Mouse (Mus musculus): ENCODE data around the gene Dnah8.
A peak's percentile ranks its signal among the peaks of the same experiment; 100 is the strongest.

Dnah8 gene

DNA sequence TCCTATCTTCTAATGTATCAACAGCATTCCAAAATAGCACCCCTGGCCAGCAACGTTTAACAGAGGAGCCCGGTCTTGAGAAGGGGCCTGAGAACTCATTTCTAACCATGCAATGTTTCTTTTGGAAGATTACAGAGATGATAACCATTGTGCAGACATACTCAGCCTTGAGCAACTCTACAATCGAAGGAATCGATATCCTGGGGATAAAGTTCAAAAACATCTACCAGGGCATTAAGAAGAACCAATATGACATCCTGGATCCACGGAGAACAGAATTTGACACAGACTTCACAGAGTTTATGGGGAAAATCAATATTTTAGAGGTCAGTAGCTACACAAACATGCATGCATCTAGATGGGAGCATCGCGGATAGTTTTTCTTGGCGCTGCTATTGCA is 39.0 kb downstream of the Dnah8 start:
- DNase-seq, result no peak

DNA sequence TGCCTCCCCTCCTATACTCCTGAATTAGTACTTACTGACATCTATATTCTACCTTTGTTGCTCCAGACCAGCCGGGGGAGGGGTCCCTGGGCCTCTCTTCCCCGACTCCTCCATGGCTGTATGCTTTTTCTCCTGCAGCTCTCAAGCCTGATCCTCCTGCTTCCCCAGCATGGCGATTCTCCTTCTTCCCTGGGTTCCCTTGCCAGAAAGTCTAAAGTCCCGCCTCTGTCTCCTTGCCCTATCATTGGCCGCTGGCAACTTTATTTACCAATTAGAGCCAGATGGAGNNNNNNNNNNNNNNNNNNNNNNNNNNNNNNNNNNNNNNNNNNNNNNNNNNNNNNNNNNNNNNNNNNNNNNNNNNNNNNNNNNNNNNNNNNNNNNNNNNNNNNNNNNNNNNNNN is 40.7 kb downstream of the Dnah8 start:
- no peak for DNase-seq

DNA sequence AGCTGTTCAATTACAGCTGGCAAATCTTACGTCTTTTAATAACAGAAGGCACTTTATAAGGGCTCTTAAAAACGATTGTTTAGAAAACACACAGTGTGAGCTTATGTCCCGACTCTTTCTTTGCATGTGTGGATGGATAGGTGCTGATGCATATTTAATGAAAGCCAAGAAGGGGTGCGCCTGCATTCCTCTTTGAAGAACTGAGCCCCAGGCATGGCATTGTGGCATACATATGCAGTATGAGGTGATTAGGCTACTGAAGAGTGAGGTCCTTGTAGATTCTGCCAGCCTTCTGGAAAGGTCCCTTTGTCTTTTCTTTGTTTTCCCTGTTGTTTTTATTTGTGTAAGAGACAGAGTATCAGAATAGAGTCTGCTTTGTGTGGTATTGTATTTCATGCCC is 48.4 kb downstream of the Dnah8 start:
- DNase-seq, result no peak

DNA sequence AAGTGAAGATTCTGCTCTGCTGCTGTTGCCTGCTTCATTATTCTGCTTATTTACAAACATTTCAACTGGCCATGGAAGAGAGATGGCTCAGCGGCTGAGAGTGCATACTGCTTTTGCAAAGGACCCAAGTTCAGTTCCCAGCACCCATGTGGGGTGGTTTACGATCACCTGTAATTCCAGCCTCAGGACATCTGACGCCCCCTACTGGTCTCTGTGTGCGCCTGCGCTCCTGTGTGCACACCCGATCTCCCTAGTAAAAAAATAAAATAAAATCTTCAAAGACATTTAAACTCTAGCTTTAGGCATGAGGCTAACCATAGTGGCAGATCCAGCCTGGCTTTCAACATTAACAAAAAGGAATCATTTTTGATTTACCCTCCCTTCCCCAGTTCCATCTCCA is 48.9 kb downstream of the Dnah8 start:
- DNase-seq, result no peak

DNA sequence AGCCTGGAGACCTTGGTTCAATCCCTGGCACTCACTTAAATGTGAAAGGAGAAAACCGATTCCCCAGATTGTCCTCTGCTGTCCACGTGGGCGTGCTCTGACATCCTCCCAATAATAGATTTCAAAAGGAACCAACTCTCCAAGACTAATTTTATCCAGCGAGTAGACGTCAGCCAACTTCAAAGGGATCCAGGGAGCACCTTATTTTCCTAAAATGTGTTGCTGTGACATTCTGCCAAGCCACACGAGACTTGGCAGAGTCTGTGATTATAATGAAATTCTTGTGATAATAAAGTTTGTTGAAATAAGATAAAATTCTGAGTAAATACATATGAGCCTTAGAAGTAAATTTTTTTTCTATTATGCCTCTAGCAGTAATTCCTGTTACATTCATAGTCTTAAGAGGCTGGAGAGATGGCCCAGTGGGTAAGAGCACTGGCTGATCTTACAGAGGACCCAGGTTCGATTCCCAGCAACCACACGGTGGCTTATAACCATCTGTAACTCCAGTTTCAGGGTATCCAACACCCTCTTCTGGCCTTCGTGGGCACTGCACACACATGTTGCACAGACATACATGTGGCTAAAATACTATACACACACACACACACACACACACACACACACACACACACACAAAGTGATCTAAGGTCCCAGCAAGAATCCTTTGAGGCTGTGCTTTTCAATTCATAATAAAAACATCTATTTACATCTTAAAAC is 51.0 kb downstream of the Dnah8 start:
- DNase-seq, result no peak

DNA sequence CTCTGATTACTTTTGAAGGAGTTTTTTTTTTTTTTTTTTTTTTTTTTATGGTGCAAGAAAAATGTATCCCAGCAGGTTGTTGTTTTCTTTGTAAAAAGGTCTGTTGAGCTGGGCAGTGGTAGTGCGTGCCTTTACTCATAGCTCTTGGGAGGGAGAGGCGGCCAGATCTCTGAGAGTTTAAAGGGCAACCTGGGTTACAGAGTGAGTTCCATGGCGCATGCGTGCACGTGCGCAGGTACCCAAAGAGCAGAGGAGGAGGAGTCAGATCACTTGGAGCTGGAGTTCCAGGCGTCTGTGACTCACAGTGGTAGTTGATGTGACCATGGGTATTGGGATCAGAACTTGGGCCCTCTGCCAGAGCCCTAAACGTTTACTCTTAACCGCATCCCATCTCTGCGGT is 54.4 kb downstream of the Dnah8 start:
- no peak for DNase-seq

DNA sequence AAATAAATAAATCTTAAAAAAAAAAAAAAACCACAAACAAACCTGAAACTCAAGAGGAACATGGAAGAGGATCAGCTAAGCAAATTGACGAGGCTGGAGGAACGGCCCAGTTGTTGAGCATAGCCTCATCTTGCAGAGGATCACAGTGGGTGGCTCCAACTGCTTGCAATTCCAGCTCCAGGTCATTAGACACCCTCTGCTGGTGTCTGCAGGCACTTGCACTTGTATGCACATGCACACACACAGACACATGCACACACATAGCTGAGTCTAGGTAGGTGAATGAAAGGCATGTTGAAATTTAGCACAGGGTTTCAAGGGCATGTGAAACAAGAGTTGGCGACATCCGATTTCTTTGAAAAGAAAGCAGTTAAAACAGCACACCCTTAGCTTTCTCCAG is 55.5 kb downstream of the Dnah8 start:
- no peak for DNase-seq

DNA sequence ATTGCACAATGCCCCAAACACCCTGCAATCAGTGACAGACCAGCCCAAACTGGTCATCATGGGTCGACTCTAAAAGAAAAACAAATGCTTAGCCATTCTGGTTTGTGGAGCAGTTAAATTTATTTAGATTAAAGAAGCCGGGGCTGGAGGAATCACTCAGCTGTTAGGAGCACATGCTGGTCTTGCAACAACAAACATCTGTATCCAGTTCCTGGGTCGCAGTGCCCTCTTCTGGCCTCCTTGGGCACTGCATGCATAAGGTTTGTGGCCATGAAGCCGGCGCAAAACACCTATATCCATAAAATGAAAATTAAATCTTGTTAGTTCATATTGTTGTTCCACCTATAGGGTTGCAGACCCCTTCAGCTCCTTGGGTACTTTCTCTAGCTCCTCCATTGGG is 57.5 kb downstream of the Dnah8 start:
- peak; percentile 59 to 70 for DNase-seq

DNA sequence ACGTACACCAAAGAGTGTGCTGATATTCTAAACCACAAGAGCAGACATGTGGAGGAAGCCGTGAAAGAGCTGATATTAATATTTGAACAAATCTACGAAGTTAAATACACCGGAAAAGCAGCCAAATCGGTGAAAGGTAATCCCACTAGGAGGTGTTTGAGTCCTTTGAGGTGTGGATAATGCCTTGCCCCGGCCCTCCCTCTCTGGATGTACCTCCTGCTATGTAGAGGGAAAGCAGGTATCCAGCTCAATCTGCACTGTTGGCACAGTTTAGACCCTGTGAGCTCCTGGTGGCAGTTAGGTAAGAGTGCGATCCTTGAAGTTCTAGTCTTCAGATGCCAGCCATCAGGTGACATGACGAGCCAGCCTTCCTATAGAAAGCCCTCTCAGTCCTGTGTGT is 66.0 kb downstream of the Dnah8 start:
- peak; percentile 21 to 31 for DNase-seq

DNA sequence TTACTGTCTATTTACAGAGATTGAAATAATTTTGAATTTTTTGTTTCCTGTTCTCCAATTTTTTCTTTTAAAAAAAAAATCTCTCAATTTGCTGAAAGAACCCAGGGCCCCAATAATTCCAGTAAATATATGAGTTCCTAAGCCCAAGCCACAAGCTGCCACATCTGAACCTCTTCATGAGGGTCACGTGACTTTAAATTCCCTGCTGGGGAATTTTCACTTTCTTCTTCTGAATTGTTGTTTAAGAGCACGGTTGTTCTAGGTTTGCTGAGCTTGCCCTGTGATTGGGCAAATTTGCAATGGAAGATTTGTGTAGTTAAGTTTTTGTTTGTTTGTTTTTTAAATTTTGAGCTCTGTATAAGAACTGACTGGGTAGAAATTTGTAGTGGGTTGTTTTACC is 67.3 kb downstream of the Dnah8 start:
- DNase-seq, result no peak

DNA sequence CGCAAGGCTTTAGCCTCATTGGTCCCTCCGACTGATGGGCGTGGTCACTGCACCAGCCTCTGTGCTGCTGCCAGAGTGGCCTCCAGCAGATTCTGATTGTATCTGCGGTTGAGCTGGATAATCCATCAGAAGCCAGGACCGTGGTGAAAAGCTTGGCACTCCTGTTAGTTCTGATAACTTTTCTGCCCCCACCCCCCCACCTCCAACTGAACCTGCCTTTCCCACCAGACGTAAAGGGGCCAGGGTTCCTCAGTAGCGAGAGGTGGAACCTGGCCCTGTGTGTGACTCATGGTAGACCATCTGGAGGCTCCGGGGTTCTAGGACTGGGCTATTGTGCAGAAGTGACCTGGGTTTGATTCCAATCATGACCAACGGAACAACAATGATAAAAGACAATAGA is 70.1 kb downstream of the Dnah8 start:
- DNase-seq, result no peak

DNA sequence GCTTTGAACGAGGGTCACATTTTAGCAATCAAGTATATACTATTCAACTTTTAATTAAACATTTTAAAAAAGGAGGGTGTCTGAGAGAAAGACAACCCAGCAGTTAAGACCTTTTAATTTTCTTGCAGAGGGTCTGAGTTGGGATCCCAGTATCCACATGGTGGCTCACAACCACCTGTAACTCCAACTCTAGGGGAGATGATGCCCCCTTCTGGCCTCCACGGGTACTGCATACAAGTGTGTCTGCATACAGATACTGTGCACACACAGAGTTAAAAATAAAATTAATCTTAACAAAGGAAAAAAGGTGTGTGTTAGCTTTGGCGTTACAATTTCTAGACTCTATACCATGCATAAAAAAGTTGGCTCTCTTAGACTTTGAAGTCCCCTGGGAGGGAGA is 90.6 kb downstream of the Dnah8 start:
- peak; percentile 45 to 53 for DNase-seq

DNA sequence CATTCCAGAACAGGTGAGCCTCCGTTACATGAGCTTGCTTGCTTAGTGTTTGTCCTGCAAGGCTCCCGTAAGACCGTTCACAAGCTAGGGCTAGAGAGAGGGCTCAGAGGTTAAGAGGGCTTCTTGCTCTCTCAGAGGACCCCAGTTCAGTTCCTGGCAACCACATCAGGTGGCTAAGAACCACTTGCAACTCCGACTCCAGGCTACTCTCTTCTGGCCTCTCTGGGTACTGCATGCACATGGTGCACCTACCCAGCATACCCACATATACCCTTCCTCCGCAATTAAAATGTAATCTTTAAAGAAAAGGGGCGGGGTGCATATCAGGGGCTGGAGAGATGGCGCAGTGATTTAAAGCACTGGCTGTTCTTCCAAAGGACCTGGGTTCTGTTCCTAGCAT is 94.0 kb downstream of the Dnah8 start:
- no peak for DNase-seq

DNA sequence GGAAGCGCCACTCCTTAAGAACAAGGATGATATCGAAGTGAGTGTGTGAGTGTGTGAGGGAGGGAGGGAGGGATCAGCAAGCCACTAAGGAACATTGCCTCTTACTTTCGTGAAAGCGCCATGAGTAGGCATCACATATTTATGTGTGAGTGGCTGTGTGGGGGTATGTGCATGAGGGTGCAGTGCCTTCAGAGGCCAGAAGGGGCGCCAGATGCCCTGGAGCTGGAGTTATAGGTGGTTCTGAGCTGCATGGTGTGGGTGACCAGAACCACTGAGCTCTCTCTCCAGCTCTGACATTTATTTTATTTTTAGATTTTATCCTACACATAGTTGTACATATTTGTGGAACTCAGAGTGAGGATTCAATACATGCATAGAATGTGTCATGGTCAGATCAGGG is 94.9 kb downstream of the Dnah8 start:
- DNase-seq, result peak in 1 of 2 experiments; percentile 20

DNA sequence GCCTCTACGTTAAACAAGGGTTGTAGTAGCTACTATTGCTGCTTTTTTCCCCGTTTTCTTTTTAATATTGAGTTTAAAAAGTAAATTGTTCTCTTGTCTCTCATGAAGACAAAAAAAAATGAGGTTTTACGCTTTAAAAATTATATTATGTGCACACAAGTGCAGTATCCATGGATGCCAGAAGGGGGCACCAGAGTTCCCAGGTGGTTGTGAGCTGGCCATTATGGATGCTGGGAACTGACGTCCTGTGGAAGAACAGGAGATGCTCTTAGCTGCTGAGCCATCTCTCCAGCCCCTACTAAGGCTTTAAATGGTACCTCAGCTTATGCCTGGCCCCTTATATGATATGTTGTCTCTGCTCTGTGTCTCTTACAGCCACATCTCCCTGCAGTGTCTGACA is 103.6 kb downstream of the Dnah8 start:
- DNase-seq, result no peak

DNA sequence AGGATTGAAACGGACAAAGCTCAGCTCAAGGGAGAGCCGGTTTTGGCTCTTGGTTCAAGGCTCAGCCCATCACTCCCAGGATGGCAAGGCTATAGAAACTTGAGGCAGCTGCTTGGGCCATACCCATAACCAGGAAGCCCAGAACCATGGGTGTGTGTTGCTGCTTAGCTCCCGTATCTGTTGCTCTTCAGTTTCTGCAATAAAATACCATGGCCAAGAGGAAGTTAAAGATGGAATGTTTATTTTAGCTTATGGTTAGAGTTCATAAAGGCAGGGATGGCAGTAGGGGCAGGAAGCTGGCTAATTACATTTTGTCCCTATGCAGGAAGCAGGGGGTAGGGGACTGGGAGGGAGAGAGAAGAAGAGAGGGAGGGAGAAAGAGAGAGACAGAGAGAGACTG is 108.6 kb downstream of the Dnah8 start:
- no peak for DNase-seq

DNA sequence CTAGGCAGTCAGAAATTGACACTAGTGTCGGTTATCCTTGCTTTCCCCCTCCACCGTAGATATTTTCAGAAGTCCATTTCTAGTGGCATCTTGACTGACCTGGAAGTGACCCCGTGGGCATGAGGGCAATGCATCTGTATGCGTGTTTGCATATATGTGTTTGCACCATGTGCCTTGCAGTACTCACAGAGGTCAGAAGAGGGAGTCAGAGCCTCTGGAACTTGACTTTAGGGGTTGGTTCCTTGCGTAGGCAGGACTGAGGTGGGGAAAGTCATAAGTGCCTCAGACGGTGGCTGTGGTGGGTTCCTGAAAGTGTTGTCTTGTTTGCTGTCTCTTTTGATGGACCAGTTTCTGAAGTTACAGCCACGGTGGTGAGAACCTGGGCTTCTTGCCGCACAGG is 110.6 kb downstream of the Dnah8 start:
- DNase-seq, result no peak

DNA sequence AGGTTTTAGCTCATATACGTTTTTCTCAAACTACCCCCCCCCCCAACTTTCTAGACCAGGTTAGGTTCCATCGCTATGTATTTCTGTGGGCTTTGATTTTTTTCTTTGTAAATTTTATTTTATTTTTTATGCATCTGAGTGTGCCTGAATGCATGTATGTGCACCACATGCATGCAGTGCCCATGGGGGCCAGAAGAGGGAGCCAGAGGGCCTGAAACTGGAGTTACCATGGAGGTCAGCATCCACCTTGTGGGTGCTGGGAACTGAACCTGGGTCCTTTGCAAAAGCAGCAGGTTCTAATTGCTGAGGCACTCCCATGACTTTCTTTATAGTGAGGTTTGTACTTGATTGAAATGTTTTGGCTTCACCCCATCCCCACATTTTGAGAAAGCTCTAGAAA is 111.3 kb downstream of the Dnah8 start:
- DNase-seq, result peak in 1 of 2 experiments; percentile 33

DNA sequence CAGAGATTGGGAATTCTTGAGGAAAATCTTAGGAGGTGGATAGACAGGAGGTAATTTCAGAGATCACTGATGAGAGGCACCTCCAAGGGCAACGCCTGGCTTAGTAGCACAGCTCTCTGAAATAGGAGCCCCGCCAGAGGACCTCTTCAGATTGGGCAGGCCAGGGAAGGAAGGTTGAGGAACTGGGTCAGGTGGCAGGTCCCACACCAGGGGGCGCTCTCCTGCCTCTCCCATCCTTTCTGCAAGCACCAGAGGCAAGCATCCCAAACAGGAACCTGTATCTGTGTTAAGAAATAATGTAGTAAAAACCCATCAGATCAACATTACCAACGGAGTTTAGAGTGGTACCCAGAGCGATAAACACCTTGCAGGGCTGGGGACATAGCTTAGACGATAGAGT is 113.6 kb downstream of the Dnah8 start:
- peak; percentile 84 to 85 for DNase-seq

DNA sequence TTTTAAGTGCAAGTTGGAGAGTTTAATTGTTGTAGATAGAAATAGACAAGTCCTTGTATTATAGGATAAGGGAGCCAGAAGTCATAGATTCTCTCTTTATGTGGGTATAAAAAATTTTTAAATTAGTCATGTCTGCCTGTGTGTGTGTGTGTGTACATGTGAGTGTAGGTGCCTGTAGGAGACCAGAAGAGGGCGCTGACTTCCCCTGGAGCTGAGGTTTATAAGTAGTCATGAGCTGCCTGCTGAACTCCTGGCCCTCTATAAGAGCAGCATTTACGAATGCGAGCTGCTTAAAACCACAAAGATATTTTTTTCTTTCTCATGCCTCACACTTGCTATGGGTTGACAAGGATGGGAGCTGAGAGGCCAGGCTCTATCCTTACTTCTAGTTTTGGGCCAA is 115.6 kb downstream of the Dnah8 start:
- DNase-seq, result no peak

DNA sequence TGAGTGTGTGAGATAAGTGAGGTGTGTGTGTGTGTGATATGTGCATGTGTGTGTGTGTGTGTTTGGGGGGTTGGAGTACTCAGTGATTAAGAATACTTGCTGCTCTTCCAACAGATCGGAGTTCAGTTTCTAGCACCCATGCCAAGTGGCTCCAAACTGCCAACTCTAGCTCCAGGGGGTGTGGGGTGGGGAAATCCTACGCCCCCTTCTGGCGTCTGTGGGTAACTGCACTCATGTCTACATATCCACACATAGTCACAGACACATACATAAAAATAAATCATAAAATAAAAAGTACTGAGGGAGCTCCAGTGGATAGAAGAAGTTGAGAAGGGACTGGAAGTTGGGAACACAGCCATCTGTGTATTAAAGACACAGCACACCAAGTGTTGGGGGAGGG is 119.8 kb downstream of the Dnah8 start:
- no peak for DNase-seq

DNA sequence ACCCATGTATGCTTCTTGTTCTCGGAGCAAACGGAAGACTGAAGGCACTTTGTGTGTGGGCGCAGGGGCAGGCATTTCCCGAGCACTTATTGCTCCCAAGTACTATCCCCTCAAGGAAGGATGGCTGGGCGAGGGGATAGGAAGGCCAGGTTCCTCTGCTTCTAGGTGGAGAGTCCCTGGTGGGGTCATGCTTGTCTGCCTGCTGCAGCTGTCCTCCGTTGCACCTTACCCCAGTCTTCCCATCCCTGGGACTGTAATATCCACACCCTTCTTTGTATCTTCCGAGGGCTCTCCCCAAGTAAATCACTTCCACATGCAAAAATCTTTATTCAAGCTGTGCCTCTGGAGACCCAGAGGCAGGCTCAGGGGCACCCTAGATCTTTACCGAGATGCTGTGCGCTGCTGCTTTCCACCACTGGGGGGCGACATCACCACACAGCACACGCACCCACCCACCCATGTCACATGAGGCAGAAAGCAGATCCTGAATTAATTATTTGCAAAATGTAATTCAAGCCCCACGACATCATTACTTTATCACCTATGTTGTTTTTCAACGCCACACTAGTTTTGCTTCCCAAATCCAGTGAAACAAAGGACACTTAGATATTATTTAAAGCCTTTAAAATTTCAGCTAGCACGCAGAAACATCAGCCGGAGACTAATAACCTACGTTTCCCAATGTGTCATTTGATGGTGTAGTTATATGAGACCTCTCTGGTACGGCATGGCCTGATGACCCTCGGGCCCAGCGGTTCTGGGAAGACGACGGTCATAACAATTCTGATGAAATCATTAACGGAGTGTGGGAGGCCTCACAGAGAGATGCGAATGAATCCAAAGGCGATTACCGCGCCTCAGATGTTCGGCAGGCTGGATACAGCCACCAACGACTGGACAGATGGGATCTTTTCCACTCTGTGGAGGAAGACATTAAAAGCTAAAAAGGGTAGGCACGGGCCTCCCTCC is 122.2 kb downstream of the Dnah8 start:
- DNase-seq, result peak; percentile 90 to 93

DNA sequence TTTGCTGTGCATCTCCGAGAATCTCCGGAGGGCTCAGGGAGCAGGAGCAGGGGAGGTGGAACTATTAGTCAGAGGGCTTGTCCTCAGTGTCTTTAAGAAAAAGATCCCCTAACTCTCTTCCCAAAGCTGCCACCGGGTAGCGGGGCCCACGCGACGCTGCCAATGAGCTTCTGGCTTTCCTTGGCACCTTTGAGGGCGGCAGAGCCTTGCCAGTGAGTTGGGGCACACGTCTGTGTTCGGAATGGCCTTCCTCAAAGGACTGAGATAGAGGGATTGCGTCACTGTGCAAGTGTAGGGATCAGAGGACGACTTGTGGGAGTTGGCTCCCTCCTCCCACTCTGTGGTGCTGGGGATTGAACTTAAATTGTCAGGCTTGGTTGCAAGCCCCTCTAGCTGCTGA is 125.2 kb downstream of the Dnah8 start:
- peak; percentile 51 to 53 for DNase-seq

DNA sequence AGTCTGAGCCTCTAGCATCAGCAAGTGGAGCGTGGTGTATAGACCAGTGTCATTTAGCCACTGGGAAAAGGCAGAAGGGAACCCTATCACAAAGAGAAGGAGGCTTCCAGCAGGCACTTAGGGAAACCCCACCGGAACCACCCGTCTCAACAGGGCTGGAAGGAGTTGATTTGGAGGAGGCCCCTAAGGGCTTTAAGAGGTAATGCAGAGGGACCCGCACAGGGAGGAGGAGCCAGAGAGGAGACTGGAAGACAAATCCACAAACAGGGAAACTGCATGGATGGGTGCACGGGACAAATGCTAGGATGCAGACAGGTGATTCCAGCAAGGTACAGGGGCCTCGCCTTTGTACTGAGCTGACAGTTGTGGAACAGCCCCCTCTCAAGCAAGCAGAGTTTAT is 126.1 kb downstream of the Dnah8 start:
- peak; percentile 26 to 32 for DNase-seq

All from cerebellum, postnatal 10 days (tissue).